Mouse (Mus musculus) stomach, postnatal 0 days (tissue): Measurements from ENCODE around the gene Esyt2.

ENCODE experiments used
- CTCF ChIP-seq: IDR thresholded peaks from 2 replicates; pipeline ENCODE4 v1.5.1; 2016; ENCODE audit warnings: antibody characterized with exemption, low read depth, mild to moderate bottlenecking, moderate library complexity
- EP300 ChIP-seq: optimal IDR thresholded peaks from 2 replicates; pipeline ENCODE3; 2016; ENCODE audit warnings: antibody characterized with exemption

DNA sequence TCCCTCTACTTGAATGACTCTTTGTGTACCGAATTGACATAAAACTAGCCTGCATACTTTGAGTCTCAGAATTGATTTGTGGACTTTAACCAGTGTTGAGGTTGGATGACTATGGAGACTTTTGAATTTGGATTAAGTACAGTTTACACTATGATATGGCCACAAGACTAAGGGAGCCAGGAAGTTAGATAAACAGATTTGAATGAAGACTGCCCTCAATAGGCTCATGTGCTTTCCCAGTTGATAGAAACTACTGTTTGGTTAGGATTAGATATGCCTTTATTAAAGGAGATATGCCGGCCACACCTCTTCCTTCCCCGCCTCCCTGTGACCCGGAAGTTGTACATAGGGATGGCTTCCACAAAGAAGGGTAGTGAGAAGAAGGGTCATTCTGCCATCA is 5.4 kb upstream of the Esyt2 start:
- TF ChIP-seq CTCF (no peak), EP300 (no peak)
